Mouse (Mus musculus) ovary, adult 18-20 months (tissue): Measurements from ENCODE around the gene Kmt5a.

ENCODE experiments used
- DNase-seq: peaks from one replicate; pipeline ENCODE4 v3.0.0; 2022; ENCODE audit warnings: low spot score, mixed read lengths

Kmt5a gene

DNA sequence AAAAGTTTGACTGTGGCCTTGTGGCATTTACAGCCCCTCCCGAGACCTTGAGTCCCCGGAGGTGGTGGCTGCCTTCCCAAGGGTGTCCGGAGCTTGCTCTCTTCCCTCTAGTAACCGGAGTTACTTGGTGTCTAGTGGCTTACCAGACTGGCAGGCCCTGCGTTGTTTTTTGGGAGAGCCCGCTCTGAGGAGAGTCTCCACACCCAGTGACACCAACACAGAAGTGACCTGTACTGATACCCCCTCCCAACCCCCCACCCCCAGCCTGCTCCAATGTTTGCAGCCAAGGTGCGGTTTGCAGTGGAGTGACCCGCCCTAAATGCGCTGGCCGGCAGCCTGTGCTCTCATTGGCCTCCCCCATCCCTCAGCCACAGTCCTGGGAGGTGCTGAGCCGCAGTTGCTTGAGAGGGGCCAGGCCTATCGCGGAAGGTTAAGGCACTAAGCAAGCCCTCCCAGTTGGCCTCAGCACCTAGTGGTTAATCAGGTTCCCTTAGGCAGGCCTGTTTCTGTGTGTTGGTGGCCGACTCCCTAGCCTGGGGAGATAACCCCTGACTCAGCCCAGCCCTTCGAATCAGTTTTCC, 6.7 kb downstream of the Kmt5a start:
- peak; percentile 72 for DNase-seq

DNA sequence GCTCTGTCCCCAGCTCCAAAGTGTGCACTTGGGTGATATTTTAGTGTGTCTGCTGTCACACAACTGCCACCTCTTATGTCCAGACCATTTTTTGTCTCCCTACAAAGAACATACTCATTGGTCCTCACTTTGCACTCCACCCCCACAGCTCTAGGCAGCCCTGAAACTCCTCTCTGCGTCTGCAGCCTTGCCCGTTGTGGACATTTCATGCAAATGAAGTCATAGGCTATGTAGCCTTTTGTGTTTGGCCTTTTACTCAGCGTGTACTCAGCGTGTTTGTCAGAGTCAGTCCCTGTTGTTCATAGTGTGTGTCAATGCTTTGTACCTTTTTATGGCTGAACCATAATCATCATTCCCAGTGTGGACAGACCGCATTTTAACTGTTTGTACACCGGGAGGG, 9.8 kb downstream of the Kmt5a start:
- no peak for DNase-seq

DNA sequence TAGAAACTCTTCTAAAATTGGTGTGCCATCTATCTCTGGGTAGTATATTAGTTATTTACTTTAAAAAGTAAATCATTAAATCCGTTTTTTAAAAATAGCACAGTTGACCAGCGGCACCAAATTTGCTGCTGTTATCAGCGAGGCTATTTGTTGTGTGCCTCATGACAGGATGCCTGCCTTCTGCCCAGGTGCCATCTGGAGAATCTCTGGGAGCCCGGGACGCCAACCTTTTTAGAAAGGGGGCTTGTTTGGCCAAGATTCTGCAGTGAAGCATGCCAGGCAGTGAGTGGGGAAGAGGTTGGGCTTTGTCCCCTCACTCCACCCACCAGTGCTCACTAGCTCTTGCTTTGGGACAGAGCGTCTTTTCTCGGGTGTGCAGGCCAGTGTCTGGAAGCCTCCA, 10.3 kb downstream of the Kmt5a start:
- DNase-seq: no peak

DNA sequence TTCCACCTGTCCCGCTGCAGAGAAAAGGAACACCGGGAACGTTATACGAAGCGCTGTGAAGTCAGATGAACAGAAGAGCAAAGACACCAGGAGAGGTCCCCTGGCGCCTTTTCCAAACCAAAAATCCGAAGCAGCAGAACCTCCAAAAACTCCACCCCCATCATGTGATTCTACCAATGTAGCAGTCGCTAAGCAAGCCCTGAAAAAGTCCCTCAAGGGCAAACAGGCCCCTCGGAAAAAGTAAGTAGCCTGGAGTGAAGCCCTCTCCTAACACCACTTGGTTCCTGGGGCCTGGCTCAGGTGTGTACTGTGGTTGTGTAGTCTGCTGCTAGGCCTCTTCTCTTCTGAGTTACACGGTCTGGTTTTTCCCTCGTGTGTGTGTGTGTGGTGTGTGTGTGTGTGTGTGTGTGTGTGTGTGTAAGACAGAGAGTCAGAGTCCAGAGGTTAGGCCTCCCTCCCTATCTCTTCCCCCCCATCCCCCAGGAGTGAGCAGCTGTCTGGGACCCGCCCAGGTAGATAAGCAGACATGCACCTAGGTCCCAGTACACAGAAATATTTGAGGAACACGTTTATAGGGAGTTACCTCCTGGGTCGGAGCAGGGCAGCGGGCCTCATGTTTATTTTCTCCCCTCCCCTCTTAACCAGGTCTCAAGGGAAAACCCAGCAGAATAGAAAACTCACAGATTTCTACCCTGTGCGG, 11.1 kb downstream of the Kmt5a start:
- DNase-seq: no peak

DNA sequence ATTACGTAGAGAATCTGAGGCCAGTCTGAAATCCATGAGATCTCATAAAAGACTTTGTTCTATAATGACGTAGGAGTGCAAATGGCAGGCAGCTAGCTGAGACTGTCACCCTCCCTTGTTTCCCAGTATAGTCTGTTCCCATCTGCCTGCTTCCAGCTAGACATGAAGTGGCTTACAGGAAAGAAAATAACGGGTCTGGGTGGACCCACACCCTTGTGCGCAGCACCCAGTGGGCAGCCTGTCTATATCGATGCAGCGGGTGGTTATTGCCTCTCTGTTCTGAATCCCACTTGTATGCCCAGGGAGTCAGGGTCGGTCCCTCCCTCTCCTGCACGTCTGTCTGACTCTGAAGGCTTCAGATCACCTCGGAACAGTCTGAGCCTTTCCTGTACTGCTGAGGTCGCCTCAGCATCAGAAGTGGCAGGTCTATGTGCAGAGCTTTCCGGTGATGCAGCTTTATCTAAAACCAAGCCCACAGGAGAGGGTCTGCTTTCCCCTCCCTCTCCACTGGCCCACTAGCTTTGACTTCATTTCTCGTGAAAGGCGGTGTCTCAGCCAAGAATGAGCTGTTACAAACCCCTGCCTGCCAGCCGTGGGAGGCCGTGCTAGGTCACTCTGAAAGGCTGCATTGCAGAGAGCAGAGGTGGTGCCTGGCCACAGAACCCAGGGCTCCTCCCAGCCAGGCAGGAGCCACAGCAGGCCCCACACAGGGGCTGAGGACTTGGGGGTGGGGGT, 12.9 kb downstream of the Kmt5a start:
- DNase-seq: no peak

DNA sequence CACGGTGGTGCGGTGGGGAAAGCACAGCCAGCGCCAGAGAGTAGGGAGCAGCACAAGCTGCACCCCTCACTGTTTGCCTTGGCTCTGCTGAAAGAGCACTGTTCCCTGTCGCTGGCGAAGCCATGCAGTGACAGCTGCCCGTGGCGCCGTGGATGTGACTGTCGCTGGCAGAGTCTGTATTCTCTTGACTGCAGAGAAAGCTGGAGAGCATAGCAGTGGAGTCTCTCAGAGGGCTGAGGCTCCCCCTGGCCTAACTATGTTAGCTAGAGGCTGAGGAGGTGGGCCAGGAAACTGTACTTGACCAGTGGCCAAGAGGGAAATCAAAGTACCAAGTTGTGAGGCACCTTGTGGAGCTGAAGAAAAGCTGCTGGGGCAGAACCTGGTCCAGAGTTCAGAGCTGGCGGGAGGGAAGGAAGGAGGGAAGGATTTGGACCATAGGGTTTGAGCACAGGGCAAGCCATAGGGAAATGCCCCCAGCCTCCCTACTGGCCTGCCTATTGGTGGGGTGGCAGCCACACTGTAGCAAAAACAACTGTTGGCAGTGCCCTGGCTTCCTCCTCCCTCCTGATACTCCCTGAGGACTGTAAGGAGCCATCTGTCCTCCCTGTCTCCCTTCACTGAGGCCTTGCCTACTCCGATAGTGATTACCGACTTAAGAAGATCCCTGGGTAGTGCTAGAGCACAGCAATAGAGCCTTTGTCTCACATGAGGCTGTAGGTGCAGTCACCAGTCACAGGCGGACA, 13.8 kb downstream of the Kmt5a start:
- no peak for DNase-seq

DNA sequence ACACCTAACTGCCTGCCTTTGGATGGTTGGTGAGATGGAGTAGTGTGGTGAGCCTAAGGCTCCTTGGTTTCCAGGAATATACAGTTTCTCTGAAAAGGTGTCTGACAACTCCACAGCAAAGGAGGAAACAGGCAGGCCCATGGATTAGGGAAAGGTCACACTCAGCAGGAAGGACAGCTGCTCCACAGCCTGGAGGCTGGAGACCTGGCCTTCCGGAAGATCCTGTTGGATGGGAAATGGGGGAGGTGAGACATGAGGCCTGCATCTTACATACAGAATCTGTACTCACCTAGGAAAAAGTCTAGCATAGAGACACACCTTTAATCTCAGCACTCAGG, 14.3 kb downstream of the Kmt5a start:
- DNase-seq: no peak

DNA sequence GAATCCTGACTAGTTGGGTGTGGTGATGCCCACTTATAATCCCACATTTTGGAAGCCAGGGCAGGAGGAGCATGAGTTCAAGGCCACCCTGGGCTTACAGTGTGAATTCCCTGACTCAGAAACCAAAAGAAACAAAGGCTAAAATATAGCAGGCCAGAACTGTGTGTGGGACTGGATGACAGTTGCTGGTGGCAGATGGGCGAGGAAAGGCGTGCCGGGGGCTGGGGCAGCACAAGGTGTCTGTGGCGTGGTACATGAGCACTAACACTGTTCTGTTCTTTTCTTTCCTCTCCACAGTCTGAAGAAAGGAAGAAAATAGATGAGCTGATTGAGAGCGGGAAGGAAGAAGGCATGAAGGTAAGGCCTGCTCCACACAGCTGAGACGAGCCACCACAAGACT, 17.0 kb downstream of the Kmt5a start:
- no peak for DNase-seq

DNA sequence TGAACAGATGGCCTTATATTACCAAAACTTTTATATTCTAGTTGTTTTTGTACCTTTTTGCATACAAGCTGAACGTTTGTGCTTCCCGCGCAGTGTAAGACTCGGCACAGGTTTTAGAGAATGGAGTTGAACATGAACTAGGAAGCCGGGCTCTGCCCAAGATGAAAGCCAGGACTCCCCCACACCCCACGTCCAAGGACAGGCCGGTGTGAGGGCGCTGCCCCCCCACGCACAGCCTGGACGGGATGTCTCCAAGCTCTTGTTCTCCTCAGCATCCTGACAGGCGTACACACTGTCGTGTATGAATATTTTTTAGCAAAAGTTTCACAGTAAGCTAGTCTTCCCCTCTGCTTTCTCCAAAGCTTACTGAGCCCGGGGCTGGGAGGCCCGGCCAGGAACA, 21.2 kb downstream of the Kmt5a start:
- DNase-seq: peak; percentile 64

DNA sequence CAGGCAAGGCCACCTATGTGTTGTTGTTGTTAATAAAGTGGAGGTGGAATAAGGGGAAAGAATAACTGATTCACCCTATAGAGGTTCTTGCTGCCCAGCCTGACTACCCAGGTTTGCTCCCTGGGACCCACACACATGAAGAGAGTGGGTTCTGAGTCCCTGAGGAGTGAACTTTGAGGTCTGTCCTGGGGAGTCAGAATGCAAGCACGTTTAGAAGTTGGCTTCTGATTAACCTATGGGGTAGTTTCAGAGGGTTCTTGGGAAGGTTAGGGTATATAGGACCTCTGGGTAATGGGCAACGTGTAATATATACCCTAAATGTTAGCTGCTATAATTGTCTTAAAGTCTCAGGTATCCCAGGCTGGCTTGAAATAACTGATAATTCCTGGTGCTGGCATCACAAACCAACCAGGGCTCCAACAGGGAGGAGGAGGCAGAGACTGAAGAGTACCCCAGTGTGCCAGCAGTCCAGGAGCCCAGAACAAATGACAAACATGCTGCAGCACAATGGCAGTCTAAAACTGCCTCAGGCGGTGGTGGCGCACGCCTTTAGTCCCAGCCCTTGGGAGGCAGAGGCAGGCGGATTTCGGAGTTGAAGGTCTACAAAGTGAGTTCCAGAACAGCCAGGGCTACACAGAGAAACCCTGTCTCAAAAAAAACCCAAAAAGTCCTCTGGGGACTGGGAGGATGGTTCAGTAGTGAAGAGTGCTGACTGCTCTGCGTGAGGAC, 22.7 kb downstream of the Kmt5a start:
- no peak for DNase-seq

DNA sequence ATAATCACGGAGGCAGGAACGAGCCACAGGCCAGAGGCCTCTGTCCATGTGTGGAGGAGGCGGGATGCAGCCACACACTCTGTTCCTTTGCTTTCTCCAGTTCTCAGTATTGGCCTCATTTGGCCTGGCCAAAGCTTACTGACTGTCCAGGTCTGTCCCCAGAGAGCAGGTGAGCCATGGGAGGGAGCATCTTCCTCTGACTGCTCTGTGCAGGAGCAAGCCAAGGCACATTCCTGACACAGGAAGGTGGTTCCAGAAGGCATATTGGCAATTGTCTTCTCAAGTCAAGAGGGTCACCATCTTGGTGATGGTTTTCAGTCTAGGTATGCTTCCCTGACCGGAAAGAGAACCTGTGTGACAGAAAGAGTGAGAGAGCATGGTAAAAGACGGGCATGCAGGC, 23.7 kb downstream of the Kmt5a start:
- no peak for DNase-seq

DNA sequence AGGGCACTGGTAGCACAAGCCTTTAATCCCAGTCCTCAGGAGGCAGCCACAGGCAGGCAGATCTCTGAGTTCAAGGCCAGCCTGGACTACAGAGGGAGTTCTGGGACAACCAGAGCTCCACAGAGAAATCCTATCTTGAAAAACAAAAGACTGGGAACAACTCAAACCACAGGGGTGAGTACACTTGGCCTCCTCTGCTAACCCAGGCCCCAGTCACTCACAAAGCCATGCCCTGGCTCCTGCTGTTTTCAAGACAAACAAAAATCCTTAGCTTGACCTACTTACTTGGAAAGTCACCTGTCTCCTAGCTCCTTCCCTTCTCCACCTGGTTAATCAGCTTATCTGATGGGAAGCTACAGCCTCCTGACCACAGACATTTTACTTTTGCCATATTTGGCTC, 25.2 kb downstream of the Kmt5a start:
- DNase-seq: no peak

DNA sequence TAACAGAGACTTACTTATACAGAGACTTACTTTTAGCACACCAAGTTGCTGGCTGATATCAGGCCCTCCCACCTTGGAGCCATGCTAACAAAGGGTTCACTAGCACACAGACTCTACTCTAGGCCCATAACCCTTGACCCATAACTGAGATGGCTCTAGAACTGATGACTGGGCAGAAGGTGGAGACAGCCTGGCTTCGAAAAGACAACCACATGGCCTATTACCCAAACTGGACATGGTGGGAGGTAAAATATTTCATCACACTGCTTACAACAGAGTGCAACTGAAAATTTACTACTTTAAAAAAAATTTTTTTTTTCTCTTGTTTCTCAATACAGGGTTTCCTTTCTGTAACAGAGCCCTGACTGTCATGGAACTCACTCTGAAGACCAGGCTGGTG, 28.0 kb downstream of the Kmt5a start:
- no peak for DNase-seq

DNA sequence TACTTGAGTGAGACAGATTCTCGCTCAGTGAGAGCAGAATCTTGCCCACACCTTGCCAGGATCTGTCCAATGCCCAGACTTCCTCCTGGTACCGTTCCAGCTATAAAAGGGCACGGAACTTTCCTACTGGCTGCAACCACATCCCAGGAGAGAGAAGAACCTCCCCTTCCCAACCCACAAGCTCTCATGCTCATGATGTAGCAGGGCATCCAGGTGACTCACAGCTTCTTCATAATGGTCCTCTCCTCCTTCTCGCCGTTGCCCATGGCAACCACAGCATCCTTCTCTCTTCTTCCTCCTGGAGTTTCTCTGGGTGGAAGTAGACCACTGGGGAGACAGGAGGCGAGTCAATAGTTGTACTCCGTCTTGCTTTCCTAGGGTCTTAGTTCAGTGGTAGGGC, 28.6 kb downstream of the Kmt5a start:
- DNase-seq: no peak

DNA sequence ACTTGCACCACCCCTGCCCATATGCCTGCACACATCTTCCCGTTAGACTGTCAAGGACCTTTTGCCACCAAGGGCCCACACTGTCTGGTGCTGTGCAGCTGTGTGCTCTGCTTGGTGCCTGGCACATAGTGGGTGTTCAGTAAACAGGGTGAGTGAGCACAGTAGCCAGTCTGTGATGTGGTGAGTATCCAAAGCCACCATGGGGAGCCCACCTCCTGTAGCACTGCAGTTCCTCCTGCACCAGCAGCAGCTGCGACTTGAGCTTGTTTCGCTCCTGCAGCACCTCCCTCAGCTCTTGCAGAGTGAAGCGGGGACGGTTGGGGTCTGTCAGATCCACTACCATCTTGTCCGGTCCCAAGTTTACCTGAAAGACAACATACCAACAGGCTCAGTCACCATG, 29.8 kb downstream of the Kmt5a start:
- DNase-seq: no peak

DNA sequence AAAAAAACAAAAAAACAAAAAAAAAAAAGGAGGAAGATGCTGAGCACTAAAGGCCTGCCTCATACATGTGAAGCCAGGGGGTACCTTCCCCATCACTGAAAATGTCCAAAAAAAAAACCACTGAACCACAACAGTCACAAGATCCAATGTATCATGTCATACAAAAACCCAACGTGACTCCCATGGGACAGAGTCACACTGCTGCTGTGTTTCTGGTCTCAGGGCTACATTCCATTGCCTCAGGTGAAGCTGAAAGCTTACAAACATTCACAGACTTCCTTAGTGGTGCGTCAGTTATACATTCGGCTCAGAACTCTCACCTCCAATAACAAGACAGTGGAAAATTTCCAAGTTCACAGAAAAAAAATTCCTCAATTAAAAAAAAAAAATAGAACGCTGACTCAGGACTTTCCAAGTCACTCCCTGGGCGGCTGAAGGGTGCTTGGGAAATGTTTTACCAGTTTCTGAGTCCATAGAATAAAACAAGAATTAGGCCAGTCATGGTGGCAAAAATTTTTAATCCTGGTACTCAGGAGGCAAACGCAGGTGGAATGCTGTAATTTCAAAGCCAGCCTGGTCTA, 31.0 kb downstream of the Kmt5a start:
- DNase-seq: no peak

DNA sequence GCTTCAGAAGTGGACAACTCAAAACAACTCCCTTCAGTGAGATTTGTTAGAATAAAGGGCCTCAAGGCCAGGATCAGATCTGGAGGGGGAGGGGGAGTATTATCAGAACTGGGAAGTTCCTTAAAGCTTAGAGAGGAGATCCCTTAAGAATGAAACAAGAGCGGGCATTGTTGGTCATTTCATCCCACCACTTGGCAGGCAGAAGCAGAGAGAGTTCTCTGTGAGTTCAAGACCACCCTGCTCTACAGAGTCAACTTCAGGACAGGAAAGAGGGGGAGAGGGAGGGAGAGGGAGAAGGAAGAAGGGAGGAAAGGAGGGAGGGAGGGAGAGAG, 39.1 kb downstream of the Kmt5a start:
- DNase-seq: no peak

DNA sequence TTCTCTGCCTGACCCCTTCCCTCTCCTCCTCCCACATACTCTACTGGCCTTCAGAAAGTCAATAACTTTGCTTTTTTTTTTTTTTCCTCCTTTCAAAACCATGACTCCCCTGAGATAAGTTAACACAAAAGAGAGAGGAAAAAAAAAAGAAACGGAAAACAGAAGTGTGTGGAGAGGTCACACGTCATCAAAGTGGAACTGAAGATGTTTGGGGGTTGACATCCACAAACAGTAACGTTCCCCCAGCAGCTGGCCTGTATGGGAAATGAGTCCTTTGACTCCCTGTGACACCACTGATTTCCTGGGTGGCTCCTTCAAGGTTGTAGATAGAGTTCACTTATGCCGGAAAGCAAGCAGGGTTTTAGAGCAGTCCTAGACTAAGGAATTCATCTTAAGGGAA, 40.4 kb downstream of the Kmt5a start:
- DNase-seq: no peak

DNA sequence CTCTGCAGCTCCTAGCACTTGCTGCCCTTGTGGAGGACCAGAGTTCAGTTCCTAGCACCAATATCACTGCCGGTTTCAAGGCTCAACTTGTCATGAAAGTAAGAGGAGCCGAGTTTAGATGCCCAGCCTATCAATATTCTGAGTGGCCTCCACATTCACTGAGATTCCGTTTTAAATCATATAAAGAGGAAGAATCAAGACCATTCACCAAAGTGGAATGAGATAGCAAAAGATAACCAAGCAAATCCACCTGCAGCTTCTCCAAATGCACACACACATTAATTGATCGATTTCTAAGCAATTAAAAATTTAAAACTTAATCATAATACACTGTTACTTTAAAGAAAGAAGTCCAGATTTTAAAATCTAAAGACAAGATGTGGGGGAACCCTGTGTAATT, 42.0 kb downstream of the Kmt5a start:
- no peak for DNase-seq

DNA sequence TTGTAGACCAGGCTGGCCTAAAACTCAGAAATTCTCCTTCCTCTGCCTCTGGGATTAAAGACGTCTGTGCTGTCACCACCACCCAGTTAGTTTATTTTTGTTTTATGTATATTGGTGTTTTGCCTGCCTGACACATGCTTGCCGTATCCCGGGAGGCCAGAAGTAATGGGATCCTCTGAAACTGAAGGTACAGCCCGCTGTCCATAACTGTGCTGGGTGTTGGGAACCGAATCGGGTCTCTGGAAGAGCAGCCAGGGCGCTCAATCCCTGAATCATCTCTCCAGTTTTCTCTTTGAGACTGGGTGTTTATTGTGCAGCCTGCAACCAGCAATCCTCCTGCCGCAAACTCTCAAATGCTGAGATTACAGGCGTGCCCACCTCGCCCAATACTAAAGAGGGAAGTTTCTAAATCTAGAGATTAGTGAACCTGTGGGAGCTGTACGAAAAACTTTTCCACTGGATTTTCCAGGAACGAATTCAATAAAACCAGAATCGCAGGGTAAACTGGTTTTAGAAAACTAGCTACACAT, 42.8 kb downstream of the Kmt5a start:
- no peak for DNase-seq

DNA sequence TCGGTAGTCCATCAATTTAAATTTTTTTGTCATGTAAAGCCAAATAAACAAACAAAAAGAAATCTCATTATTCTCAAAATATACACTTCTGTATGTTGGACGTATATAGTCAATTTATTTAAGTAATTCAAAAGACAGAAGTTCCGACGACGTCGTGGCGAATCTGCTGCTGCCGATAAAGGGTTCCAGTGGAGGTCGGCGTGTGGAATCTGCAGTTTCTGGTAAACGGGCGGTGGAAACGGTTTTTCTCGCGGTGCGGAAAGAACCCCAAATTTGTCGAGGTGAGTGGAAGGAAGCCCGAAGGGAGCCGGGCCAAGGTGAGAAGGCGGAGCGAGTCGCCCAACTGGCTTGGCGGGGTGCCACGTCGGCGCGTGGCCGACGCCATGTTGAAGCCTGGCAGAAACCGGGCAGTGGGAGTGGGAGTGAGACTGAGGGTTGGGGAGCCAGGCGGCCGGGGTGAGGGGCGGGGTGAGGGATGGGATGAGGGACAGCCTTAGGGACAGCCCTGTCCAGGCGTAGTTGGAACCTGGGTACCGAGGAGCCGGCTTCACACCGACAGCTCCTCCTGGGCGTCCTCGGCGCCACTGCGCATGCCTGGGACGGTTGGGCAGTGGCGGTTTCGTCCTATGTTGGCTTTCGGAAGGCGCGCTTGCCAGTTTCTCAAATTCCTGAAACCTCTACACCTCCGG, 43.4 kb downstream of the Kmt5a start, which contains the start of gene Snrnp35:
Gene Snrnp35, plus strand, starts transcription at position 169 of the 689 bp plus-strand sequence.
- DNase-seq: peak; percentile 83
